Mouse (Mus musculus) forebrain, embryonic 12.5 days (tissue): ENCODE results near the gene Erbb4. TPM values are rescaled to one million over a fixed set of nuclear protein-coding genes. Genes with fewer than 3 reads are reported as not detected.

Experiments
- ATAC-seq: fragments of 200-750 bp; cut with Nextera tagmentation; 2 replicates; pipeline ENCODE4 v1.8.0; 2017; ENCODE audit warnings: moderate TSS enrichment; ENCODE audit not compliant: low FRiP score
- H3K27ac ChIP-seq: fragments of 300-500 bp; sonication (generic); 2 replicates; pipeline ENCODE4 v1.5.1; 2016; ENCODE audit warnings: mild to moderate bottlenecking
- H3K27me3 ChIP-seq: fragments of 300-500 bp; sonication (generic); 2 replicates; pipeline ENCODE4 v1.6.1; 2016; ENCODE audit warnings: mild to moderate bottlenecking
- H3K36me3 ChIP-seq: fragments of 300-500 bp; sonication (generic); replicated peaks from 2 replicates; pipeline ENCODE4 v1.6.1; 2016; ENCODE audit warnings: mild to moderate bottlenecking
- H3K4me1 ChIP-seq: fragments of 300-500 bp; sonication (generic); 2 replicates; pipeline ENCODE4 v1.6.1; 2016
- H3K4me2 ChIP-seq: fragments of 300-500 bp; sonication (generic); 2 replicates; pipeline ENCODE4 v1.6.1; 2016; ENCODE audit warnings: mild to moderate bottlenecking, moderate library complexity
- H3K4me3 ChIP-seq: fragments of 300-500 bp; sonication (generic); replicated peaks from 2 replicates; pipeline ENCODE4 v1.5.1; 2016; ENCODE audit warnings: mild to moderate bottlenecking
- H3K9ac ChIP-seq: fragments of 300-500 bp; sonication (generic); 2 replicates; pipeline ENCODE4 v1.6.1; 2016; ENCODE audit warnings: mild to moderate bottlenecking
- H3K9me3 ChIP-seq: fragments of 300-500 bp; sonication (generic); 2 replicates; pipeline ENCODE4 v1.6.1; 2016
- WGBS: fragments of 180-500 bp; shearing (Covaris S2); methylation state at CpG from one replicate; pipeline ENCODE4 v1.1.7; 2016; 5-methylcytosine and 5-hydroxymethylcytosine counted together
- polyA plus RNA-seq: library from polyadenylated mRNA; unstranded; fragments of >200 nt; fragmentation: Nextera tagmentation; extraction: Ambion mirVana; gene quantifications from 2 replicates; pipeline ENCODE4 v1.2.1, GENCODE M21; 2016

Gene Erbb4
- 7.9 and 8.6 TPM in 2 replicates for polyA plus RNA-seq

- ATAC-seq, result peak; percentile 47
- no peaks in the 10 kb centered on the region for H3K9me3 ChIP-seq
- WGBS, result under 1% methylated on average over 63 of the region's 63 CpGs
- H3K4me1 ChIP-seq, result peaks cover 24% of the 10 kb centered on the region
- peaks cover 33% of the 10 kb centered on the region for H3K27me3 ChIP-seq
- H3K4me3 ChIP-seq, result peak within 1 kb of the TSS; percentile 63
- H3K9ac ChIP-seq, result peak within 1 kb of the TSS; percentile 75
- no peaks in the 10 kb centered on the region for H3K36me3 ChIP-seq
- peak within 1 kb of the TSS; percentile 53 for H3K27ac ChIP-seq
- H3K4me2 ChIP-seq, result peak within 1 kb of the TSS; percentile 97
These were observed at the start of gene Erbb4 for GRCm38 (mm10) chr1:69107485-69108158. TSS of gene Erbb4 (minus strand) at chr1:69108059.

DNA sequence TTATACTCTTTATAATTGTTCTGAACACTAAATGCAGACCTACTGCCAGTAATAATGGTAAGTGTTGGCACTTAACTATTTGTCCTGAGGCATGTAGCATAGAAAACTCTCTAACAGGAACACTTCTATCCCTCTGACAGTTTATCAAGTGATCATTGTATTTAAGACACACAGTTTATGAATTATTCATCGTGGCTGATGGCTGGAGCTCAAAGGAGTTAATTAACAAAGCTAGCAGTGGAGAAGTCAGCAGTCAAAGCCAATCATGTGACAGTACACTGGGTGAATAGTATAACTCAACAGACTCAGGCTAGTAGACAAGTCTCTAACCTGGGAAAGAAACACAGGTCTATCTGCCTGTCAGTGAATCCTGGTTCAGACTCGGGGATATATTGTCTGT, 49.5 kb upstream of the Erbb4 start:
- H3K9me3 ChIP-seq, result no peaks in the 10 kb centered on the region
- no peak overlapping the region for H3K27ac ChIP-seq
- no peaks in the 10 kb centered on the region for H3K36me3 ChIP-seq
- peaks cover 4% of the 10 kb centered on the region; the same call in 1 of the 2 replicates for H3K4me1 ChIP-seq
- H3K9ac ChIP-seq, result no peak overlapping the region
- ATAC-seq, result peak; percentile 86
- 0 out of 2 replicates have a peak, but pooled peaks cover 4% of the 10 kb centered on the region for H3K27me3 ChIP-seq
- H3K4me2 ChIP-seq, result no peak overlapping the region
- WGBS, result 44% methylated on average over 2 of the region's 2 CpGs
- no peak overlapping the region for H3K4me3 ChIP-seq

DNA sequence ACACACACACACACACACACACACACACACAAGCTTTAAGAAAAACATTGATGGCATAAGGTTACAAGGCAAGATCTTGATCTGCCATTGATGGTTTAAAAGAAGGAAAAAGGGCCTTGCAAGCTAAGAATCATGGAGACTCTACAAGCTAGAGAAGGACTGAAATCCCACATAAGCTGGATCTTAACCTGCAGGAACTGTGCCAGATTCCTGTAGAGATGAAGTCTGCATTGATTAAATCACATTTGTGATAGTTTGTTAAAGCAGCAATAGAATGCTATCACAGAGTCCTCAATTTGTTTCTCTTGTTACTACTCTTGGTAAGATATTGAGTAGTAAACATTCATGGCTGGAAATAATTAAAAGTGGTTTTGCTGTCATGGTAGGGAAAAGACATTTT, 33.5 kb upstream of the Erbb4 start:
- Histone ChIP-seq H3K4me2 (no peak overlapping the region), H3K27ac (no peak overlapping the region), H3K36me3 (no peaks in the 10 kb centered on the region), H3K9ac (no peak overlapping the region), H3K27me3 (no peaks in the 10 kb centered on the region), H3K9me3 (no peaks in the 10 kb centered on the region), H3K4me3 (no peak overlapping the region), H3K4me1 (no peaks in the 10 kb centered on the region)
- no peak for ATAC-seq

DNA sequence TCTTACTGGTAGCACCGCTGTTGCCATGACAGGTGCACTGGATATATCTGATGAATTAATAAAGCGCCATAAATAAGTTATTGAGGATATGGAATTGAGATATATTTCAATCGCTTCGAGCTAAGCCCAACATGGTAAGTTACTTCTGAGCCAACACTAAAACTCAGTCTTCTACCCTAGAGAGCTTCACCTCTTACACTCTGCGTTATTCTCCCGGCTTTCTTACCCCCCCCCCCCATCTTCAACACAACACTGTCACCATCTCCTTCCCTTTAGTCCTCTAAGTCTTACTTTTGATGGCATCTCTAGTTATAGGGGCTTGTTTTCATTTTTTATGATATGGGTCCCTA, 31.6 kb upstream of the Erbb4 start:
- Histone ChIP-seq H3K9me3 (no peaks in the 10 kb centered on the region), H3K9ac (no peak overlapping the region), H3K27me3 (0 out of 2 replicates have a peak, but pooled peaks cover 3% of the 10 kb centered on the region), H3K4me1 (no peaks in the 10 kb centered on the region), H3K36me3 (no peaks in the 10 kb centered on the region), H3K27ac (no peak overlapping the region), H3K4me3 (no peak overlapping the region), H3K4me2 (no peak overlapping the region)
- ATAC-seq, result no peak
- WGBS, result 55% methylated on average over 6 of the region's 6 CpGs

DNA sequence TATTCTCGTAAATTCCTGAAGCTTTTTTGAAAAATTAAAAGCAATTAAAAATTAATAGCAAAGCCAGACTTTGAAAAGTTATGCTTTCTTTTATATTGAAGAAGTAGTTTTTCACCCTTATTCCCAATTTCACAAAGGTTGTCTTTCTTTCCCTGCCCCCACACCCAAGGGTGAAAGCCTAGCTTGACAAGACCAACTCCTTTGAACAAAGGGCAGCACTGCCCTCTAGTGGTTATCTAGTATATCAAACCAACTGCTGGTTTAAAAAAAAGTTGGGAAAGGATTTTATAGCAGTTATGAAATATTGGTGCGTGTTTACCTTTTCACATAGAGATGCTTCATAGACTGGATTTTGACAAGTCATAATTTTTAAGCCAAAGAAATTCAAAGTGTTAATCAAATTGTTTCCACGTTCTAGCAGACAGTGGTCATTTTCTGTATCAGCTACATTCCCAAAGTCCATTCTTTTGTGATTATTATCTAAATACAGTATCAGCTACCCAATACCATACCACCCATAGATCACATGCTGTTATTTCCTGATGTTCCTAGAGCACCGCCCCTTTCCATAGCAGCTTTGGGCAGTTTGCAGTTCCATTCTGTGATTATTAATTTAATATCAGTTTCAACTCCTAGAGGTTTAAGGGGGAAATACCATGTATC, 31.1 kb upstream of the Erbb4 start:
- ATAC-seq, result peak; percentile 65; the same call in 1 of the 2 replicates
- 43% methylated on average over 4 of the region's 4 CpGs for WGBS

GRCm38 (mm10) chr1:69124147-69124848, 16.4 kb upstream of the Erbb4 start:
- H3K27me3 ChIP-seq, result no peaks in the 10 kb centered on the region
- no peak for ATAC-seq
- 85% methylated on average over 1 of the region's 1 CpGs for WGBS

More for the DNA sequence above, 31.1 kb upstream of the Erbb4 start:
- H3K36me3 ChIP-seq, result no peaks in the 10 kb centered on the region
- no peak overlapping the region for H3K4me2 ChIP-seq
- 0 out of 2 replicates have a peak, but pooled peaks cover 3% of the 10 kb centered on the region for H3K27me3 ChIP-seq
- no peak overlapping the region for H3K27ac ChIP-seq
- H3K9ac ChIP-seq, result no peak overlapping the region
- no peak overlapping the region for H3K4me3 ChIP-seq
- H3K4me1 ChIP-seq, result no peaks in the 10 kb centered on the region
- H3K9me3 ChIP-seq, result no peaks in the 10 kb centered on the region

GRCm38 (mm10) chr1:69118249-69118938, 10.5 kb upstream of the Erbb4 start:
- Histone ChIP-seq H3K4me1 (no peaks in the 10 kb centered on the region), H3K4me2 (no peak overlapping the region), H3K9me3 (no peaks in the 10 kb centered on the region), H3K4me3 (no peak overlapping the region), H3K27ac (no peak overlapping the region), H3K27me3 (no peaks in the 10 kb centered on the region), H3K9ac (no peak overlapping the region), H3K36me3 (no peaks in the 10 kb centered on the region)
- 84% methylated on average over 4 of the region's 4 CpGs for WGBS
- ATAC-seq, result no peak

More at GRCm38 (mm10) chr1:69124147-69124848, 16.4 kb upstream of the Erbb4 start:
- H3K4me1 ChIP-seq, result no peaks in the 10 kb centered on the region
- H3K9me3 ChIP-seq, result no peaks in the 10 kb centered on the region
- H3K9ac ChIP-seq, result no peak overlapping the region
- H3K4me2 ChIP-seq, result no peak overlapping the region
- no peak overlapping the region for H3K4me3 ChIP-seq
- no peaks in the 10 kb centered on the region for H3K36me3 ChIP-seq
- H3K27ac ChIP-seq, result no peak overlapping the region

- WGBS, result 4% methylated on average over 20 of the region's 20 CpGs
- peak; percentile 76 for ATAC-seq
- Histone ChIP-seq H3K4me3 (peak overlapping the region; percentile 63), H3K9ac (peak overlapping the region; percentile 75), H3K9me3 (no peaks in the 10 kb centered on the region), H3K27me3 (peaks cover 30% of the 10 kb centered on the region), H3K36me3 (no peaks in the 10 kb centered on the region), H3K4me2 (peak overlapping the region; percentile 97), H3K4me1 (peaks cover 24% of the 10 kb centered on the region), H3K27ac (no peak overlapping the region)
These were observed 483 bp upstream of the Erbb4 start for GRCm38 (mm10) chr1:69108159-69108925.

DNA sequence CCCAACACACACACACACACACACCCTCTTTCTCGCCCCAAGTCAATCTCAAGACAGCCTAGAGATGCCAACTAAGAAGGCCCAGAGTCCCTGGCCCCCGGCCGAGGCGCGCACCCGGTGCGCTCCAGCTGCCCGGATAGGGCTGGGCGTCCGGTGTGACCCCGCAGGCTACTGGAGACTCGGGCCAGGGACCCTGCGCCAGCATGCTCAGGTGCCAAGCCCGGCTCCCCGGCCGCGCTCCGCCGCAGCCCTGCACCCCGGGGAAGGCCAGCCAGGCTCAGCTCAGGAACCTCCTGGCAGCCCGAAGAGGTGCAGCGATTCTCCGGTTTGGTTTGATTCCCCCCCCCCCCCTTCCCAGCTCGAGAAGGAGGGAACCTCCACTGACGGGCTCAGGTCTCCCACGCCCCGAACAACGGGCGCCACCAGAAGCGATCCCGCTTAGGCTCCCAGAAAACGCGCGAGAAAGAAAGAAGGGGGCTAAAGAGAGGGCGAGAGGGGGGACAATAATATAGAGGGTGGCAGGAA, 860 bp downstream of the Erbb4 start:
- peak overlapping the region; percentile 97 for H3K4me2 ChIP-seq
- WGBS, result 0% methylated on average over 35 of the region's 35 CpGs
- peaks cover 24% of the 10 kb centered on the region for H3K4me1 ChIP-seq
- H3K27ac ChIP-seq, result peak overlapping the region; percentile 53; the same call in 1 of the 2 replicates
- H3K9ac ChIP-seq, result peak overlapping the region; percentile 75
- H3K4me3 ChIP-seq, result peak overlapping the region; percentile 63
- peak; percentile 50 for ATAC-seq
- H3K36me3 ChIP-seq, result no peaks in the 10 kb centered on the region
- peaks cover 33% of the 10 kb centered on the region for H3K27me3 ChIP-seq
- no peaks in the 10 kb centered on the region for H3K9me3 ChIP-seq

- no peak for ATAC-seq
- Histone ChIP-seq H3K36me3 (no peaks in the 10 kb centered on the region), H3K9ac (peak overlapping the region; percentile 75), H3K4me1 (peaks cover 24% of the 10 kb centered on the region), H3K27ac (peak overlapping the region; percentile 67), H3K9me3 (no peaks in the 10 kb centered on the region), H3K4me3 (peak overlapping the region; percentile 63), H3K4me2 (peak overlapping the region; percentile 97), H3K27me3 (peaks cover 33% of the 10 kb centered on the region)
- under 1% methylated on average over 24 of the region's 24 CpGs for WGBS
These were observed 1.5 kb downstream of the Erbb4 start for GRCm38 (mm10) chr1:69106322-69106761.
